Mouse (Mus musculus) thymus, adult 2 months (tissue): ENCODE results near the gene Wscd2. TPM values are rescaled to one million over a fixed set of nuclear protein-coding genes. Genes with fewer than 3 reads are reported as not detected.

Experiments
- DNase-seq: peaks from one replicate; pipeline ENCODE4 v3.0.0; 2021
- H3K27ac ChIP-seq: fragments of 200-500 bp; 2 replicates; pipeline ENCODE4 v1.5.1; 2012; ENCODE audit warnings: low read length, control low read depth; ENCODE audit not compliant: control insufficient read depth, insufficient read depth
- H3K27me3 ChIP-seq: fragments of 200-500 bp; 2 replicates; pipeline ENCODE4 v1.6.1; 2012; ENCODE audit warnings: mild to moderate bottlenecking, low read length, moderate library complexity, mixed read lengths; ENCODE audit not compliant: control insufficient read depth, insufficient read depth
- H3K36me3 ChIP-seq: fragments of 200-500 bp; 2 replicates; pipeline ENCODE4 v1.6.1; 2012; ENCODE audit warnings: mild to moderate bottlenecking, low read length, moderate library complexity; ENCODE audit not compliant: control insufficient read depth, insufficient read depth
- H3K4me1 ChIP-seq: fragments of 200-500 bp; replicated peaks from 2 replicates; pipeline ENCODE4 v1.6.1; 2012; ENCODE audit warnings: low read length; ENCODE audit not compliant: control insufficient read depth, insufficient read depth
- H3K4me3 ChIP-seq: fragments of 200-500 bp; 2 replicates; pipeline ENCODE4 v1.5.1; 2012; ENCODE audit warnings: mild to moderate bottlenecking, low read length, control low read depth, moderate library complexity; ENCODE audit not compliant: control insufficient read depth, insufficient read depth
- CTCF ChIP-seq: fragments of 200-500 bp; IDR thresholded peaks from 2 replicates; pipeline ENCODE4 v1.5.1; 2012; ENCODE audit warnings: mild to moderate bottlenecking, control low read depth, low read length, moderate library complexity, borderline replicate concordance; ENCODE audit not compliant: control insufficient read depth, poor library complexity, insufficient read depth; ENCODE audit errors: extremely low read depth
- POLR2A ChIP-seq: fragments of 200-500 bp; IDR thresholded peaks from 2 replicates; pipeline ENCODE4 v1.6.1; 2012; ENCODE audit warnings: mild to moderate bottlenecking, low read length, control low read depth, moderate library complexity; ENCODE audit not compliant: control insufficient read depth, poor library complexity, insufficient read depth; ENCODE audit errors: extremely low read depth
- WGBS: fragments of 180-500 bp; shearing (Covaris S2); methylation state at CpG from one replicate; pipeline ENCODE4 v1.1.7; 2018; 5-methylcytosine and 5-hydroxymethylcytosine counted together
- polyA plus RNA-seq: library from polyadenylated mRNA; depleted of rRNA; stranded (reverse); fragments of >200 nt; gene quantifications from 2 replicates; pipeline ENCODE4 v1.2.3, GENCODE M21; 2012

The Wscd2 gene
- polyA plus RNA-seq, 1 experiment, result 1.2 TPM

DNA sequence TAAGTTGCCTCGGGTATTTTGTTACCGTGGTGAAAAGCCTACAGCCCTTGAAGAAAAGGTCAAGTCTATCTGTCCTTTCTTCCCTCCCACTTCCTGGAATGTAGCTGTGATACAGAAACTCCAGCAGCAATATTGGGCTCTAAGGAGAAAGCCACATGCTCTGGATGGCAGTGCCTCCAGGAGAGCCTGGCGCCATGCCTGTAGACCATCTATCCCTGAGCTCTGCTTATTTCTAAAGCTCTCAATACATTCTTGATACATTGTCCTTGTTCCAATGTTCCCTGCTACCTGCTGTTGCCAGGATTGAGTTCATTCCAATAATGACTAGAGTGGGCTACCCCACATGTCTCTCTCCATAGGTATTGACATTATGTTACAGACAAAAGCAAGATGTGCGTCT lies 33.4 kb upstream of the Wscd2 start:
- Histone ChIP-seq H3K4me3 (no peak overlapping the region), H3K27ac (no peak overlapping the region), H3K27me3 (no peaks in the 10 kb centered on the region), H3K4me1 (no peaks in the 10 kb centered on the region), H3K36me3 (no peaks in the 10 kb centered on the region)
- 95% methylated on average over 4 of the region's 4 CpGs for WGBS
- TF ChIP-seq POLR2A, result no peak
- no peak for TF ChIP-seq CTCF
- DNase-seq, result no peak

GRCm38 (mm10) chr5:113457260-113457659 lies 32.9 kb upstream of the Wscd2 start:
- no peak for DNase-seq
- no peak overlapping the region for H3K27ac ChIP-seq
- H3K4me3 ChIP-seq, result no peak overlapping the region
- H3K36me3 ChIP-seq, result no peaks in the 10 kb centered on the region
- H3K27me3 ChIP-seq, result no peaks in the 10 kb centered on the region
- no peak for TF ChIP-seq POLR2A
- no peak for TF ChIP-seq CTCF
- WGBS, result 82% methylated on average over 6 of the region's 6 CpGs
- H3K4me1 ChIP-seq, result no peaks in the 10 kb centered on the region

GRCm38 (mm10) chr5:113459942-113460341 lies 30.2 kb upstream of the Wscd2 start:
- no peak for DNase-seq
- 80% methylated on average over 7 of the region's 7 CpGs for WGBS
- Histone ChIP-seq H3K27ac (no peak overlapping the region), H3K36me3 (no peaks in the 10 kb centered on the region), H3K4me3 (no peak overlapping the region), H3K4me1 (no peaks in the 10 kb centered on the region), H3K27me3 (no peaks in the 10 kb centered on the region)
- TF ChIP-seq POLR2A (no peak), CTCF (no peak)

- TF ChIP-seq POLR2A (no peak), CTCF (no peak)
- WGBS, result 26% methylated on average over 16 of the region's 16 CpGs
- no peak overlapping the region for H3K4me3 ChIP-seq
Measured at GRCm38 (mm10) chr5:113461582-113461981, 28.6 kb upstream of the Wscd2 start.

DNA sequence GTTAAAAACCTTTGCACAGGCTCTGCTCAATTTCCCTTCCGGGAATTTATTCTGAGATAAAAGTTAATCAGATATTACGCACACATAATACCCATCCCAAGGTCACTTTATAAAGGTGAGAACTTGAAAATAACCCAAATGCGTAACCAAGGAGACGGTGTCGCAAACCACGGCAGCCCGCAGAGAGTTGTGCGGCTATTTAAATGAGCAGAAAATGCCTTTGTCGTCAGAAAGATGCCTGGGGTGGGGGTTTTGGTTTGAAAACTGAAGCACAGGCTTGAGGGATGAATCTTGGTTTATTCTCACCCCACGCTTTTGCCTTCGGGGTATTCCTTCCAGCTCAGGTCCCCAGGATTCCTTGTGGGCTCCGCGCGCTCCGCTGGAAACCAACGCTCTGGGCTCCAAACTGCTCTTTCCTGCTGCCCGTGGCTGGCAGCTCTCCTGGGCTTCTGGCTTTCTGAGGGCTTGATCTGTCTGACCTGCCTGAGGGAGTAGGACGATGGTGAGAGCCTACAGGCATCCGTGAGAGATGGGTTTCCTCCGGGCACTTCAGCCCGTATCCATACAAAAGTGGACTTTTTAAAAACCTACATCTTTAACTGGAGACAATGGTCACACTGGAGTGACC lies 28.0 kb upstream of the Wscd2 start:
- no peak for TF ChIP-seq POLR2A
- no peak for TF ChIP-seq CTCF
- no peak for DNase-seq
- WGBS, result 48% methylated on average over 21 of the region's 21 CpGs
- H3K36me3 ChIP-seq, result no peaks in the 10 kb centered on the region
- H3K4me3 ChIP-seq, result no peak overlapping the region
- H3K27me3 ChIP-seq, result no peaks in the 10 kb centered on the region
- H3K4me1 ChIP-seq, result no peaks in the 10 kb centered on the region
- H3K27ac ChIP-seq, result no peak overlapping the region

More at GRCm38 (mm10) chr5:113461582-113461981, 28.6 kb upstream of the Wscd2 start:
- Histone ChIP-seq H3K36me3 (no peaks in the 10 kb centered on the region), H3K4me1 (no peaks in the 10 kb centered on the region), H3K27ac (no peak overlapping the region), H3K27me3 (no peaks in the 10 kb centered on the region)
- DNase-seq, result no peak

GRCm38 (mm10) chr5:113464731-113465130 lies 25.4 kb upstream of the Wscd2 start:
- H3K36me3 ChIP-seq, result no peaks in the 10 kb centered on the region
- 87% methylated on average over 6 of the region's 6 CpGs for WGBS
- no peaks in the 10 kb centered on the region for H3K27me3 ChIP-seq
- no peak overlapping the region for H3K4me3 ChIP-seq
- H3K4me1 ChIP-seq, result no peaks in the 10 kb centered on the region
- no peak overlapping the region for H3K27ac ChIP-seq
- no peak for TF ChIP-seq CTCF
- no peak for TF ChIP-seq POLR2A
- DNase-seq, result no peak

DNA sequence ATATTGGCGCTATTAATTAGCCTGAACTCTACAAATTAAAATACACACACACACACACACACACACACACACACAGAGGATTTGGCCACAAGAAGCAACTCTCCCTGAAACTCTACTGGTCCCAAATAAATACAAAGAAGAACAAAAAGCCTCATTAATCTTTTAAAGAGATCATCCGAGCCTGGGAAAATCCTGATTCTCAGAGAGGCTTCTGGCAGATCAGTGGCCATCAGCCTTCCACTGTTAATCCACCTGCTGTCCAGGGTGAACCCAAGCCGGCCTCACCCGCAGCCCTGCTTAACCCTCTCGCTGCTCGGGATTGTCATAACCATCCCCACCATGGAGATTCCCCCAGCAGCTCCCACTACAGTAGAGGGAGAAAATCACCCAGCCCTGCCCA lies 23.6 kb upstream of the Wscd2 start:
- 75% methylated on average over 6 of the region's 6 CpGs for WGBS
- no peak for DNase-seq
- H3K36me3 ChIP-seq, result no peaks in the 10 kb centered on the region
- no peaks in the 10 kb centered on the region for H3K4me1 ChIP-seq
- H3K27me3 ChIP-seq, result no peaks in the 10 kb centered on the region
- H3K27ac ChIP-seq, result no peak overlapping the region
- H3K4me3 ChIP-seq, result no peak overlapping the region
- no peak for TF ChIP-seq POLR2A
- TF ChIP-seq CTCF, result no peak
